Mouse (Mus musculus) E14TG2a.4 (cell line): ENCODE measurements around the gene Nras.

ENCODE experiments used
- CTCF ChIP-seq: conservative IDR thresholded peaks from 2 replicates; pipeline ENCODE4 v1.5.1; 2014; ENCODE audit warnings: low read length
- NANOG ChIP-seq: IDR thresholded peaks from 2 replicates; pipeline ENCODE4 v1.6.1; 2014; ENCODE audit warnings: borderline replicate concordance, low read length, mixed read lengths
- POU5F1 ChIP-seq: IDR thresholded peaks from 2 replicates; pipeline ENCODE4 v1.6.1; 2014; ENCODE audit warnings: low read length, borderline replicate concordance

GRCm38 (mm10) chr3:103098662-103099061 is 40.6 kb downstream of the Nras start:
- TF ChIP-seq CTCF: no peak
- TF ChIP-seq POU5F1: no peak
- TF ChIP-seq NANOG: no peak
